ENCODE assay signal across 9 mouse cellular contexts in genomic region chr4:142880323-142880759, GRCm38 (mm10).
DNase-seq lines count a peak whose midpoint lies in the region; ATAC-seq lines count a peak whose summit lies in the region.
"Had no signal": no experiment of that assay in that cellular context is flagged by ENCODE, and none has a peak within 500 bp of the region (broad histone marks: within the 10 kb centered on the region; RNA-seq: fewer than 3 reads in every experiment).

No protein-coding gene starts in this region.

- no peaks in the 10 kb centered on the region for H3K9me3 ChIP-seq in forebrain, embryonic 11.5 days (ENCODE audit: control insufficient read depth, low read length)
- H3K9me3 ChIP-seq in liver, embryonic 11.5 days (ENCODE audit: control insufficient read depth, low read length): no peaks in the 10 kb centered on the region
- no peaks in the 10 kb centered on the region for H3K9me3 ChIP-seq in neural tube, embryonic 15.5 days (replicated peaks)
- H3K9me3 ChIP-seq: liver, embryonic 15.5 days had no signal

- peak; percentile 19 to 25 for DNase-seq in urinary bladder, adult 18-20 months (ENCODE audit: low spot score in 2 of 2)
- DNase-seq in urinary bladder, postnatal 10 days (ENCODE audit: low spot score): no peak
- DNase-seq in forebrain, embryonic 11.5 days (ENCODE audit: low spot score): peak; percentile 88
- DNase-seq in heart, postnatal 25 days (ENCODE audit: low spot score): peak; percentile 31
- peak; percentile 61 to 83 for DNase-seq in kidney, postnatal 36 days
- peak; percentile 42 for DNase-seq in liver, embryonic 11.5 days (ENCODE audit: low spot score)
- peak; percentile 47 for DNase-seq in yolk sac, embryonic 10.5 days (ENCODE audit: low spot score)

- WGBS in forebrain, embryonic 11.5 days: 0% methylated on average over 2 of the region's 2 CpGs
- 16% methylated on average over 2 of the region's 2 CpGs for WGBS in liver, embryonic 11.5 days
- 7% methylated on average over 2 of the region's 2 CpGs for WGBS in neural tube, embryonic 15.5 days

- H3K4me3 ChIP-seq in forebrain, embryonic 11.5 days (ENCODE audit: low read depth, low read length): no peak overlapping the region
- no peak overlapping the region for H3K4me3 ChIP-seq in liver, embryonic 11.5 days (ENCODE audit: low read depth, low read length)
- no peak overlapping the region for H3K4me3 ChIP-seq in neural tube, embryonic 15.5 days (replicated peaks)
- H3K4me3 ChIP-seq: liver, embryonic 15.5 days had no signal

- no peaks in the 10 kb centered on the region for H3K27me3 ChIP-seq in forebrain, embryonic 11.5 days (ENCODE audit: control insufficient read depth, insufficient read depth, low read length)
- H3K27me3 ChIP-seq in liver, embryonic 11.5 days (replicated peaks; ENCODE audit: control insufficient read depth, insufficient read depth, low read length): no peaks in the 10 kb centered on the region
- H3K27me3 ChIP-seq in neural tube, embryonic 15.5 days (replicated peaks): no peaks in the 10 kb centered on the region; the same call in 1 of the 2 replicates
- H3K27me3 ChIP-seq: liver, embryonic 15.5 days had no signal

- no peaks in the 10 kb centered on the region for H3K36me3 ChIP-seq in forebrain, embryonic 11.5 days (ENCODE audit: control insufficient read depth, insufficient read depth, low read length)
- no peaks in the 10 kb centered on the region for H3K36me3 ChIP-seq in liver, embryonic 11.5 days (ENCODE audit: control insufficient read depth, insufficient read depth, low read length)
- no peaks in the 10 kb centered on the region for H3K36me3 ChIP-seq in neural tube, embryonic 15.5 days
- H3K36me3 ChIP-seq: liver, embryonic 15.5 days had no signal

- no peak overlapping the region for H3K9ac ChIP-seq in forebrain, embryonic 11.5 days (ENCODE audit: low read length)
- no peak overlapping the region for H3K9ac ChIP-seq in liver, embryonic 11.5 days (ENCODE audit: low read depth, low read length)
- no peak overlapping the region for H3K9ac ChIP-seq in neural tube, embryonic 15.5 days (replicated peaks)
- H3K9ac ChIP-seq: liver, embryonic 15.5 days had no signal

- intact Hi-C loops in heart, postnatal 25 days (cut with DNase I): loop anchor here (2.0 to 10.0 kb wide), 3 partner anchors 488 to 728 kb away; no protein-coding TSS in a partner anchor

- H3K27ac ChIP-seq in forebrain, embryonic 11.5 days (ENCODE audit: low read depth, low read length): no peak overlapping the region
- no peak overlapping the region for H3K27ac ChIP-seq in liver, embryonic 11.5 days (ENCODE audit: low read depth, low read length)
- H3K27ac ChIP-seq in neural tube, embryonic 15.5 days (replicated peaks): no peak overlapping the region
- H3K27ac ChIP-seq: liver, embryonic 15.5 days had no signal

- peak; percentile 78 for ATAC-seq in forebrain, embryonic 11.5 days (replicated peaks; ENCODE audit: low FRiP score)
- peak; percentile 67; the same call in 1 of the 2 replicates for ATAC-seq in liver, embryonic 11.5 days (replicated peaks; ENCODE audit: low FRiP score)
- ATAC-seq in neural tube, embryonic 15.5 days (ENCODE audit: low FRiP score): peak; percentile 63; the same call in 1 of the 2 replicates

- no peak overlapping the region for H3K4me2 ChIP-seq in forebrain, embryonic 11.5 days (ENCODE audit: low read depth, low read length, severe bottlenecking)
- no peak overlapping the region for H3K4me2 ChIP-seq in liver, embryonic 11.5 days
- no peak overlapping the region for H3K4me2 ChIP-seq in neural tube, embryonic 15.5 days
- H3K4me2 ChIP-seq: liver, embryonic 15.5 days had no signal

- no peaks in the 10 kb centered on the region; the same call in 1 of the 2 replicates for H3K4me1 ChIP-seq in forebrain, embryonic 11.5 days (replicated peaks; ENCODE audit: control insufficient read depth, insufficient read depth, low read length)
- H3K4me1 ChIP-seq in liver, embryonic 11.5 days (replicated peaks; ENCODE audit: control insufficient read depth, insufficient read depth, low read length): no peaks in the 10 kb centered on the region
- H3K4me1 ChIP-seq in neural tube, embryonic 15.5 days: peaks cover 14% of the 10 kb centered on the region
- H3K4me1 ChIP-seq: liver, embryonic 15.5 days had no signal
